Mouse (Mus musculus) intestine, embryonic 15.5 days (tissue): ENCODE measurements around the gene Fam161a. TPM values are rescaled to one million over a fixed set of nuclear protein-coding genes. Genes with fewer than 3 reads are reported as not detected.

Source experiments
- ATAC-seq: fragments of 200-750 bp; cut with Nextera tagmentation; 2 replicates; pipeline ENCODE4 v1.8.0; 2017; ENCODE audit warnings: moderate TSS enrichment, moderate library complexity
- H3K27ac ChIP-seq: fragments of 300-500 bp; sonication (generic); 2 replicates; pipeline ENCODE4 v1.5.1; 2015; ENCODE audit warnings: mild to moderate bottlenecking, inconsistent platforms
- H3K27me3 ChIP-seq: fragments of 300-500 bp; sonication (generic); replicated peaks from 2 replicates; pipeline ENCODE4 v1.6.1; 2015; ENCODE audit warnings: inconsistent platforms
- H3K36me3 ChIP-seq: fragments of 300-500 bp; sonication (generic); 2 replicates; pipeline ENCODE4 v1.6.1; 2015; ENCODE audit warnings: inconsistent platforms
- H3K4me1 ChIP-seq: fragments of 300-500 bp; sonication (generic); replicated peaks from 2 replicates; pipeline ENCODE4 v1.6.1; 2015; ENCODE audit warnings: inconsistent platforms
- H3K4me2 ChIP-seq: fragments of 300-500 bp; sonication (generic); replicated peaks from 2 replicates; pipeline ENCODE4 v1.6.1; 2015; ENCODE audit warnings: mild to moderate bottlenecking, inconsistent platforms
- H3K4me3 ChIP-seq: fragments of 300-500 bp; sonication (generic); replicated peaks from 2 replicates; pipeline ENCODE4 v1.5.1; 2015; ENCODE audit warnings: inconsistent platforms
- H3K9ac ChIP-seq: fragments of 300-500 bp; sonication (generic); 2 replicates; pipeline ENCODE4 v1.6.1; 2015; ENCODE audit warnings: inconsistent platforms
- H3K9me3 ChIP-seq: fragments of 300-500 bp; sonication (generic); 2 replicates; pipeline ENCODE4 v1.6.1; 2016; ENCODE audit warnings: inconsistent platforms
- WGBS: fragments of 180-500 bp; shearing (Covaris S2); methylation state at CpG from one replicate; pipeline ENCODE4 v1.1.7; 2015; 5-methylcytosine and 5-hydroxymethylcytosine counted together
- polyA plus RNA-seq: library from polyadenylated mRNA; unstranded; fragments of >200 nt; fragmentation: Nextera tagmentation; extraction: Ambion mirVana; gene quantifications from 2 replicates; pipeline ENCODE4 v1.2.1, GENCODE M21; 2015

The Fam161a gene
- polyA plus RNA-seq, 1 experiment from 2014 or later: 1.5 TPM

DNA sequence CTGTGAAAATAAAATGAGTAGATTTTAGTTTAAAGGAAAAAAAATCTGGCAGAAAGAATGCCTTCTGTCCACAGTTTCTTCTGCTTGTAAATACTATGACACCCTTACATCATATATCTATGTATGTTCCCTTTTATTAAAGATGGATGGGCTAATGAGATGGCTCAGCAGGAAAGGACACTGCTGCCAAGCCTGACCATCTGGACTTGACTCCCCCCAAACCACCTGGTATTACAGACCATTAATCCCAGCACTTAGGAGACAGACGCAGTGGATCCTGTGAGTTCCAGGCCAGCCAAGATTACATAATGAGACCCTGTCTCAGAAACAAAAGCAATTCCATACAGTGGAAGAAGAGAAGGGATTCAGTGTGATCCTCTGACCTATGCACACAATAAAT is 28.6 kb upstream of the Fam161a start:
- Histone ChIP-seq H3K4me2 (no peak overlapping the region), H3K36me3 (peaks cover 3% of the 10 kb centered on the region; the same call in 1 of the 2 replicates), H3K27me3 (no peaks in the 10 kb centered on the region), H3K27ac (no peak overlapping the region), H3K4me1 (peaks cover 12% of the 10 kb centered on the region), H3K4me3 (no peak overlapping the region), H3K9me3 (no peaks in the 10 kb centered on the region), H3K9ac (no peak overlapping the region)
- 72% methylated on average over 1 of the region's 1 CpGs for WGBS
- ATAC-seq: no peak

DNA sequence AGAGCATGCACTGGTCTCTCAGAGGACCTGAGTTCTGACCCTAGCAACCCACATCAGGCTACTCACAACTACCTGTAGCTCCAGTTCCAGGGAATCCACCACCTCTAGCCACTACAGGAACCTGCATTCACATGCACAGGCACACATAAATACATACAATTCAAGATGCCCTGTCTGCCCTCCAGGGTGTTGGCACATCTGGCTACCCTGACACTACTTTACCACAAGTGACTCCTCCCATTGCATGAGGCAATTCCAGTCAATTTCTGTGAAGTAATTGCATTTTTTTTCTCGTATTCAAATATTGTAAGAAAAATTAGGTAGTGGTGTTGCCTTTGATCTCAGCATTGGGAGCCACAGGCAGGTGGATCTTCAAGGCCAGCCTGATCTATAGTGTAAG is 28.1 kb upstream of the Fam161a start:
- no peak overlapping the region for H3K27ac ChIP-seq
- peaks cover 12% of the 10 kb centered on the region for H3K4me1 ChIP-seq
- 85% methylated on average over 1 of the region's 1 CpGs for WGBS
- H3K4me2 ChIP-seq: no peak overlapping the region
- no peaks in the 10 kb centered on the region for H3K9me3 ChIP-seq
- no peak for ATAC-seq
- no peak overlapping the region for H3K4me3 ChIP-seq
- H3K27me3 ChIP-seq: no peaks in the 10 kb centered on the region
- 0 out of 2 replicates have a peak, but pooled peaks cover 3% of the 10 kb centered on the region for H3K36me3 ChIP-seq
- H3K9ac ChIP-seq: no peak overlapping the region

DNA sequence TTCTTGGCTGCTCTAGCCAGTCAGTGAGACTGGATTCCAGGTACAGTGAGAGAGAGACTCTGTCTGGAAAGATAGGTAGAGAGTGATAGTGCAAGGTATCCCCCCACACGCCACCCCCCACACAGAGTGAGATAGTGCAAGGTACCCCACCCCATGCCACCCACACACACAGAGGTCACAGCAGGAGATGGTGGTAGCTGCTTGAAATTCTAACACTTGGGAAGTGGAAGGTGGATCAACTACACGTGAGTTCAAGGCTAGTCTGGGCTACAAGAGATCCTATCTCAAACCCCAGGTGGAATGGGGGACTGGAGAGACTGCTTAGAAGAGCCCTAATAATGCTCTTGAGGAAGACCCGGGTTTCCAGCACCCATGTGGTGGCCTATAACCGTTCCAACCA is 26.3 kb upstream of the Fam161a start:
- H3K27me3 ChIP-seq: no peaks in the 10 kb centered on the region
- no peaks in the 10 kb centered on the region for H3K9me3 ChIP-seq
- peak overlapping the region; percentile 63 for H3K4me2 ChIP-seq
- 0 out of 2 replicates have a peak, but pooled peaks cover 3% of the 10 kb centered on the region for H3K36me3 ChIP-seq
- H3K4me1 ChIP-seq: peaks cover 9% of the 10 kb centered on the region
- peak overlapping the region; percentile 78; the same call in 1 of the 2 replicates for H3K9ac ChIP-seq
- H3K27ac ChIP-seq: no peak overlapping the region; the same call in 1 of the 2 replicates
- peak overlapping the region; percentile 64 for H3K4me3 ChIP-seq
- no peak for ATAC-seq
- WGBS: 25% methylated on average over 4 of the region's 4 CpGs

DNA sequence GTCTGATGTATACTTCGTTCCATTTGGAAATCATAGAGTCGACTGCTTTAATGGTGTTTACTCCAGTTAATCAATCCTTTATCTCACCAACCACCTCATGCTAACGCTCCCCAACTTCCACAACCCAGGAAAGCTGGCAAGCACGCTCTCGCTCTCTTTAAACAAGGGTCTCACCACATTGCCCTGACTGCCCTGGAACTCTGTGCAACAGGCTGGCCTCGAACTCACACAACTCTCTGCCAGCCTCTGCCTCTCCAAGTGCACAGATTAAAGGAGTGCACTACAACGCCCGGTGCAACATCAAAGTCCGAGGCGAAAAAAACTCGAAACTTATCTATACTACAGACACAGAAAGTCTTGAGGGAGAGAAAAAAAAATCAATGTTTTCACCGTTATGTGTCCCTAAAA is 25.8 kb upstream of the Fam161a start:
- Histone ChIP-seq H3K9me3 (no peaks in the 10 kb centered on the region), H3K9ac (peak overlapping the region; percentile 78), H3K4me2 (peak overlapping the region; percentile 63), H3K27me3 (no peaks in the 10 kb centered on the region), H3K4me3 (peak overlapping the region; percentile 64), H3K36me3 (0 out of 2 replicates have a peak, but pooled peaks cover 3% of the 10 kb centered on the region), H3K27ac (peak overlapping the region; percentile 99), H3K4me1 (peaks cover 9% of the 10 kb centered on the region)
- WGBS: under 1% methylated on average over 12 of the region's 12 CpGs
- peak; percentile 66 for ATAC-seq

DNA sequence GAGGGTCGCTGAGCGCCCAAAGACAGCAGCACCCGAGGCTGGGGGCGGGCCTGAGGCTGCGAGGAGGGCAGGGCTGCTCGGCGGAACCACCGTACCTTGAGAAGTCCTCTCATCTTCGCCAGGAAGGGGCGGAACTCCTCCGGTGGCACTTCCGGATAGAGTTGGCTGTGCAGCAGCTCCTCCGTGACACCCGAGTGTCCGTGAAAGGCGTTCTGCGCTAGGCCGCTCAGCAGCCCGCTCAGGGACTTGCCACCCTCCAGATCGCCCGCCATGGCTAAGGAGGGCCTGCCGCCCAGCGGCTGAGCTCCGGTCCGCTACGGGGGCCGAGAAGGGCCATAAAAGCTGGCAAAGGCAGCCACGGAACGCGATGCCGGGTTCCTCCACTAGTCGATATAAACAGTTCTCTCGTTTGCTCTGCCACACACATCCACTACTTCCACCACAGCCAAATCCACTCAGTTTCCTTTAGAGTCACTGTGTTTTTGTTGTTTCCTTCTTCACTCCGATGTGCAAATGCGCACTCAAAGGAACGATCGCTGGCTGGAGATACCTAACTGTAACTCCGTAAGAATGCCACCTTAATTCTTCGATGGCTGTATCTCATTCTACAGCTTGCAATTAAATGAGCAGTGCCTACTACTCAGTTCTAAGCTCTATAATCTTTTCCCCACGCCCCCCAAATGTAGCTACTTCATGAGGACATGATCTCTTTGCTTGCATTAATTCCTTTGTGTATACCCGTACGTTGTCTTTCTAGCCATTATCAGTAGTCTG is 25.2 kb upstream of the Fam161a start, which contains the start of the genes Gm28048 and Commd1:
Gene Gm28048, minus strand, starts transcription at position 107 of the 774 bp plus-strand sequence.
Gene Commd1, minus strand, starts transcription at position 399 of the 774 bp plus-strand sequence.
- Histone ChIP-seq H3K9me3 (no peaks in the 10 kb centered on the region), H3K4me1 (peaks cover 9% of the 10 kb centered on the region), H3K36me3 (0 out of 2 replicates have a peak, but pooled peaks cover 3% of the 10 kb centered on the region), H3K9ac (peak within 1 kb of the TSS; percentile 78), H3K27ac (peak within 1 kb of the TSS; percentile 99), H3K27me3 (no peaks in the 10 kb centered on the region), H3K4me2 (peak within 1 kb of the TSS; percentile 63), H3K4me3 (peak within 1 kb of the TSS; percentile 64)
- 3% methylated on average over 42 of the region's 42 CpGs for WGBS
- peak; percentile 95 for ATAC-seq

DNA sequence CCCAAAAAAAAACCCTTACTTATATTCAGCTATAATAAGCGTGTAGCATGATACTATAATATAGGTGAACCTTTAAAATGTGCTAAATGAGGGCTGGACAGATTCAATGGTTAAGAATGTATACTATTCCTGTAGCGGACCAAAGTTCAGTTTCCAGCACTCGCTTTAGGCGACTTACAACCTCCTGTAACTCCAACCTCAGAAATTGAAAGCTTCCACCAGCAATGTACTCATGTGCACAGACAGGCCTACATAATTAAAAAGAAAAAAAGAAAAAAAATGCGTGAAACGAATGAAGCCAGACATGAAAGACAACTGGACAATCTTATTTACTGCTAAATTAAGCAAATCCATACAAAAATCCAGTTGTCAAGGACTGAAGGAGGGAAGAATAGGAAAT is 24.5 kb upstream of the Fam161a start:
- 76% methylated on average over 6 of the region's 6 CpGs for WGBS
- no peak overlapping the region for H3K4me2 ChIP-seq

DNA sequence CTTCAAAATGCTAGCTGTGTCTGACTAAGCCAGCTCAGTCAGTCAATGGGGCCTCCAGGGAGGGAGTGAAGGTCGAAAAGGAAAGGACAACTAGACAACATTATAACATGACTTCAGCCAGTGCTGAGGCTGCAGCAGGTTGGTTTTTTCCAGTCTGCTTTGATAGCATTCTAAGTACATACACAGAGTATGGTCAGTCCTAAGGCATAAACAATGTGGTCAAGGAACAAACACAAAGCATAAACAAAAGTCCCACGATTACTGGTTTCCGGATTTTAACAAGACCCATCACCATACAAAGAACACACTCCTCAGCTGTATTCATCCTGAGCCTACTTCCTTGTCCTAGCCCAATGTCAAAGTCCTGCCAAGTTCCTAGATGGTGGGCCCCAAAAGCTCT is 21.8 kb upstream of the Fam161a start:
- Histone ChIP-seq H3K4me3 (no peak overlapping the region), H3K9me3 (no peaks in the 10 kb centered on the region), H3K4me2 (no peak overlapping the region), H3K27me3 (no peaks in the 10 kb centered on the region), H3K9ac (no peak overlapping the region), H3K4me1 (peaks cover 8% of the 10 kb centered on the region), H3K36me3 (no peaks in the 10 kb centered on the region), H3K27ac (no peak overlapping the region)
- ATAC-seq: no peak
- WGBS: 68% methylated on average over 3 of the region's 3 CpGs

More for the DNA sequence above, 24.5 kb upstream of the Fam161a start:
- H3K4me3 ChIP-seq: no peak overlapping the region
- H3K9me3 ChIP-seq: no peaks in the 10 kb centered on the region
- 0 out of 2 replicates have a peak, but pooled peaks cover under 1% of the 10 kb centered on the region for H3K36me3 ChIP-seq
- H3K9ac ChIP-seq: no peak overlapping the region
- H3K27ac ChIP-seq: no peak overlapping the region
- no peak for ATAC-seq
- peaks cover 9% of the 10 kb centered on the region for H3K4me1 ChIP-seq
- no peaks in the 10 kb centered on the region for H3K27me3 ChIP-seq

DNA sequence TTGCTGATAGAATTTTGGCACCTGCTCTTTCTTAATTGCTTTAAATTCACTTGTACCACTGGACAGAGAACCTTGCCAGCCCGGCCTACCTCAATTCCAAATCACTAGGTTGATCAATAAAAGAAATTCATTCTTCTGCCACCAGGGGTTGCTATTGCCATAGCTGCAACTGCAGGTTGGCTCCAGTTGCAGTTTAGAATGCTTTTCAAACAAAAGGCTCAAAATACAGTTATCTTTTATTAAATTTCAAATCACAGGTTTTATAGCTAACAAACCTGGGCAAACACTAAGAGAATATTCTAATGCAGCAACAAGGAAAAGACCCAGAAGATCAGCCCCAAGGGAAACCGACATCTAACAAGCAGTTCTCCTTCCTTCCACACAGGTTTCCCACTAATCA is 20.0 kb upstream of the Fam161a start:
- no peak overlapping the region for H3K27ac ChIP-seq
- H3K27me3 ChIP-seq: no peaks in the 10 kb centered on the region
- no peak overlapping the region for H3K9ac ChIP-seq
- no peak overlapping the region for H3K4me3 ChIP-seq
- WGBS: 37% methylated on average over 2 of the region's 2 CpGs
- H3K9me3 ChIP-seq: no peaks in the 10 kb centered on the region
- H3K36me3 ChIP-seq: no peaks in the 10 kb centered on the region
- H3K4me2 ChIP-seq: no peak overlapping the region
- 0 out of 2 replicates have a peak, but pooled peaks cover 4% of the 10 kb centered on the region for H3K4me1 ChIP-seq
- ATAC-seq: no peak

DNA sequence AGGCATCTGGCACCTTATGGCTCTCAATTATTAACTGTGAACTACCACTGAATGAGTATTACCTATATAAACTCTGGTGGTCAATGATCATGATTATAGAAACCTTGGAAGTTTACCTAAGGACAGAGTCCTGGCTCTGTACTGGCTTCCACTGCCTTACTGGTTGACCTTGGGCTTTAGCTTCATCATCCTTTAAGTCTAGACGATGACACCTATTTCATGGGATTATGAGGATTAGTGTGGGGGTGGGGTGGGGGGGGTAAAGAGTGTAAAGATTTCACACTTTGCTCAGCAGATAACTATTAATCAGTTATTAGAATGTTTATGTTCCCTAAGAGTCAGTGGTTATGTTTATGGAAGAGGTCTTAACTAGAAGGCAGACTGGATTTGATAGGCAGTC is 17.5 kb upstream of the Fam161a start:
- H3K27ac ChIP-seq: peak overlapping the region; percentile 92
- 56% methylated on average over 1 of the region's 1 CpGs for WGBS
- ATAC-seq: peak; percentile 7; the same call in 1 of the 2 replicates
- H3K9me3 ChIP-seq: no peaks in the 10 kb centered on the region
- H3K9ac ChIP-seq: peak overlapping the region; percentile 88; the same call in 1 of the 2 replicates
- H3K4me1 ChIP-seq: 0 out of 2 replicates have a peak, but pooled peaks cover 4% of the 10 kb centered on the region
- no peaks in the 10 kb centered on the region for H3K27me3 ChIP-seq
- H3K36me3 ChIP-seq: peaks cover 5% of the 10 kb centered on the region
- peak overlapping the region; percentile 65 for H3K4me2 ChIP-seq
- peak overlapping the region; percentile 85 for H3K4me3 ChIP-seq

DNA sequence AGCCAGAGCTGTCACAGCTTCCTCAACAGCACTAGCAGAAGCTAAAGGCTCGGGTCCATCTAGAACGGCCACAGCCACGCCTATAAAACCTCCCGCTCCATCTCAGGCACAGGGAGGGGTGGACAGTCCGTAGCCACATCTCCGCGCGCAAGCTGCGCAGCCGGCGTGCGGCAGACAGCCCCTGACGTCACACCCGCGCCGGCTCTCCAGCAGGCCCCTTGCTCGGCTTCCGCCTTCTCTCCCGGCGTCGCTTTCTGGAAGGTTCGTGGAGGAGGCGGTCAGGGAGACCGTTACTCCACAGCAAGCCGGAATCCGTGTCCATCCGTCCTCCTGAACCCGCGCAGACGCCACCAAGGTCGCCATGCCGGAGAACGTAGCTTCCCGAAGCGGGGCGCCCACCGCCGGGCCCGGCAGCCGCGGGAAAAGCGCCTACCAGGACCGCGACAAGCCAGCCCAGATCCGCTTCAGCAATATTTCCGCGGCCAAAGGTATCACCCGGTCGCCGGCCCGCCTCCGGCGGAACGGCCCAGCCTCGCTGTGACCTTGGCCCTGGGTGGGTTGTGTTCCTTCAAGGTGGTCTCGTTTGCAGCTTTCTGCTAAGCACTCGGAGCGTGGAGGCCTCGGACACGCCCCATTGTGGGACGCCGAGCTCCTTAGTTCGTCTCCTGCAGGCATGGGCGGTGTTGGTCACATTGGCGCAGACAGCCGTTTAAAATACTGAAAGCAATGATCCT is 16.8 kb upstream of the Fam161a start, which contains the start of gene Cct4:
Gene Cct4, plus strand, starts transcription at position 127 of the 734 bp plus-strand sequence.
- Histone ChIP-seq H3K9ac (peak within 1 kb of the TSS; percentile 88), H3K4me3 (peak within 1 kb of the TSS; percentile 85), H3K36me3 (peaks cover 9% of the 10 kb centered on the region), H3K27me3 (no peaks in the 10 kb centered on the region), H3K4me2 (peak within 1 kb of the TSS; percentile 65), H3K9me3 (no peaks in the 10 kb centered on the region), H3K4me1 (0 out of 2 replicates have a peak, but pooled peaks cover 4% of the 10 kb centered on the region), H3K27ac (peak within 1 kb of the TSS; percentile 92)
- under 1% methylated on average over 66 of the region's 66 CpGs for WGBS
- peak; percentile 99 for ATAC-seq

DNA sequence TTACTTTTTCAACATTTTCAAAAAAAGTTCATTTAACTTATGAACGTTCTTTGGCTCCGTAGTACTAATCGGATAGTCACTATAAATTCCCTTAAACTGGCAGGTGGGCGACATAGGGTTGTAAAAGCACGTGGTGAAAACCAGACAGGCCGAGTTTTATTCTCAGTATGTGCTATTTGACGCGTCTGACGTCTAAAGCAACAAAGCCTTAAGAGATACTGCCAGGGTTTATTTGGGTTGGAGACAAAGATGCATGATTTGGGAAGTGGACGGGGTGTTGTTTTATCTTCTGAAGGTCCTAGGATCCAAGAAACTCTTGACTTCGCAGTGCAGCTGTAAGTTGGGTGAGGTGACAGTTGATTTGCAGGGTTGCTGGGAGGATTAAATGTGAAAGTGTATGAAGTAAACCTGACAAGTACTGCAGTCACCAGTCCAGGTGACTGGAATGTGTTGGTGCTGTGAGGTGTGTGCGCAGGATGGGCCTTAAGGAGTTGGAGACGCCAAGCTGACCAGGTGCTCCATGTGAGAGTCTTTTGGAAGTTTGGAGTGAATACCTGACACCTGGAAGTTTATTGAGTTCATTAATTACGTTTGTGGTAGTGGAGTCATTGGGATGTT is 16.0 kb upstream of the Fam161a start:
- peak overlapping the region; percentile 88 for H3K9ac ChIP-seq
- 6% methylated on average over 14 of the region's 14 CpGs for WGBS
- peak overlapping the region; percentile 65 for H3K4me2 ChIP-seq
- no peaks in the 10 kb centered on the region for H3K27me3 ChIP-seq
- peak overlapping the region; percentile 85 for H3K4me3 ChIP-seq
- H3K9me3 ChIP-seq: no peaks in the 10 kb centered on the region
- H3K4me1 ChIP-seq: 0 out of 2 replicates have a peak, but pooled peaks cover 4% of the 10 kb centered on the region
- peaks cover 11% of the 10 kb centered on the region for H3K36me3 ChIP-seq
- no peak overlapping the region for H3K27ac ChIP-seq
- no peak for ATAC-seq
